Mouse (Mus musculus): ENCODE data around the gene Sh3d19. TPM values are rescaled to one million over a fixed set of nuclear protein-coding genes. Genes with fewer than 3 reads are reported as not detected.

Gene Sh3d19
- polyA plus RNA-seq, 1 experiment from 2014 or later = 11.3 TPM

- ATAC-seq (replicated peaks; ENCODE audit: extremely low read depth, insufficient read depth, low FRiP score) = peak; percentile 96
- Histone ChIP-seq H3K27me3 (ENCODE audit: control insufficient read depth, insufficient read depth, low read length) (no peaks in the 10 kb centered on the region), H3K4me2 (ENCODE audit: low read depth, low read length) (peak within 1 kb of the TSS; percentile 70), H3K9ac (ENCODE audit: low read length) (peak within 1 kb of the TSS; percentile 99), H3K4me1 (ENCODE audit: control insufficient read depth, insufficient read depth, low read length) (peaks cover 13% of the 10 kb centered on the region), H3K9me3 (replicated peaks; ENCODE audit: control insufficient read depth, low read length) (no peaks in the 10 kb centered on the region), H3K27ac (ENCODE audit: low read length) (peak within 1 kb of the TSS; percentile 81), H3K36me3 (ENCODE audit: control insufficient read depth, insufficient read depth) (peaks cover 26% of the 10 kb centered on the region), H3K4me3 (ENCODE audit: low read length) (peak within 1 kb of the TSS; percentile 97)
- WGBS = under 1% methylated on average over 76 of the region's 77 CpGs
These were observed 171.5 kb downstream of the Sh3d19 start, which contains the start of gene Rps3a1 for GRCm38 (mm10) chr3:86142263-86142933. Gene Rps3a1, minus strand, starts transcription at chr3:86142702.

- peak overlapping the region; percentile 30; the same call in 1 of the 2 replicates for H3K9ac ChIP-seq (ENCODE audit: low read length)
- H3K4me1 ChIP-seq (ENCODE audit: control insufficient read depth, insufficient read depth, low read length) = peaks cover 13% of the 10 kb centered on the region
- ATAC-seq (replicated peaks; ENCODE audit: extremely low read depth, insufficient read depth, low FRiP score) = no peak
- no peaks in the 10 kb centered on the region for H3K27me3 ChIP-seq (ENCODE audit: control insufficient read depth, insufficient read depth, low read length)
- H3K27ac ChIP-seq (ENCODE audit: low read length) = no peak overlapping the region
- H3K9me3 ChIP-seq (replicated peaks; ENCODE audit: control insufficient read depth, low read length) = no peaks in the 10 kb centered on the region
- H3K36me3 ChIP-seq (ENCODE audit: control insufficient read depth, insufficient read depth) = peaks cover 21% of the 10 kb centered on the region
- peak overlapping the region; percentile 39 for H3K4me2 ChIP-seq (ENCODE audit: low read depth, low read length)
- peak overlapping the region; percentile 25 for H3K4me3 ChIP-seq (ENCODE audit: low read length)
- 32% methylated on average over 6 of the region's 6 CpGs for WGBS
These were observed 172.0 kb downstream of the Sh3d19 start for GRCm38 (mm10) chr3:86142934-86143317.

GRCm38 (mm10) chr3:86143343-86143742, 172.4 kb downstream of the Sh3d19 start:
- H3K27ac ChIP-seq (ENCODE audit: low read length) = no peak overlapping the region
- peaks cover 13% of the 10 kb centered on the region for H3K4me1 ChIP-seq (ENCODE audit: control insufficient read depth, insufficient read depth, low read length)
- no peak overlapping the region for H3K4me2 ChIP-seq (ENCODE audit: low read depth, low read length)
- no peaks in the 10 kb centered on the region for H3K27me3 ChIP-seq (ENCODE audit: control insufficient read depth, insufficient read depth, low read length)
- ATAC-seq (replicated peaks; ENCODE audit: extremely low read depth, insufficient read depth, low FRiP score) = no peak
- no peak overlapping the region for H3K4me3 ChIP-seq (ENCODE audit: low read length)
- 77% methylated on average over 6 of the region's 6 CpGs for WGBS
- no peak overlapping the region for H3K9ac ChIP-seq (ENCODE audit: low read length)
- no peaks in the 10 kb centered on the region for H3K9me3 ChIP-seq (replicated peaks; ENCODE audit: control insufficient read depth, low read length)
- H3K36me3 ChIP-seq (ENCODE audit: control insufficient read depth, insufficient read depth) = peaks cover 17% of the 10 kb centered on the region

DNA sequence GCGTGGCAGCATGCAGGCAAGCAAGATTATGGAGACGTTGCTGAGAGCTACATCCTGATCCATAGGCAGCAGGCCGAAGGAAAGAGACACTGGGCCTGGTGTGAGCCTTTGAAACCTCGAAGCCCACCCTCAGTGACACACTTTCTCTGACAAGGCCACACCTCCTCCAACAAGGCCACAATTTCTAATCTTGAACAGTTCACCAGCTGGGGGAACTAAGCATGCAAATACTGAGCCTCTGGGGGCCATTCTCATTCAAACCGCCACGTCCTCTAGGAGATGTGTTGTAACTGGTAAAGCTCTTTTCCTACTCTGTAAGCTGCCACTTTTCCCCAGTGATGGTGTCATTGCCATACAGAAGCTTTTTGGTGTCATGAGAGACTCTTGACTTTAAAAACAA, 178.2 kb downstream of the Sh3d19 start:
- H3K27me3 ChIP-seq (ENCODE audit: control insufficient read depth, insufficient read depth, low read length) = no peaks in the 10 kb centered on the region
- H3K4me3 ChIP-seq (ENCODE audit: low read length) = no peak overlapping the region
- WGBS = 71% methylated on average over 6 of the region's 6 CpGs
- H3K4me1 ChIP-seq (ENCODE audit: control insufficient read depth, insufficient read depth, low read length) = no peaks in the 10 kb centered on the region
- no peak for ATAC-seq (replicated peaks; ENCODE audit: extremely low read depth, insufficient read depth, low FRiP score)
- H3K36me3 ChIP-seq (ENCODE audit: control insufficient read depth, insufficient read depth) = no peaks in the 10 kb centered on the region
- H3K27ac ChIP-seq (ENCODE audit: low read length) = no peak overlapping the region
- no peak overlapping the region for H3K4me2 ChIP-seq (ENCODE audit: low read depth, low read length)
- H3K9me3 ChIP-seq (replicated peaks; ENCODE audit: control insufficient read depth, low read length) = no peaks in the 10 kb centered on the region
- H3K9ac ChIP-seq (ENCODE audit: low read length) = no peak overlapping the region

GRCm38 (mm10) chr3:86149521-86149920, 178.6 kb downstream of the Sh3d19 start:
- H3K4me2 ChIP-seq (ENCODE audit: low read depth, low read length) = no peak overlapping the region
- H3K4me3 ChIP-seq (ENCODE audit: low read length) = no peak overlapping the region
- ATAC-seq (replicated peaks; ENCODE audit: extremely low read depth, insufficient read depth, low FRiP score) = no peak
- no peaks in the 10 kb centered on the region for H3K9me3 ChIP-seq (replicated peaks; ENCODE audit: control insufficient read depth, low read length)
- H3K4me1 ChIP-seq (ENCODE audit: control insufficient read depth, insufficient read depth, low read length) = no peaks in the 10 kb centered on the region
- no peak overlapping the region for H3K9ac ChIP-seq (ENCODE audit: low read length)
- H3K27me3 ChIP-seq (ENCODE audit: control insufficient read depth, insufficient read depth, low read length) = no peaks in the 10 kb centered on the region
- WGBS = 77% methylated on average over 9 of the region's 9 CpGs
- H3K36me3 ChIP-seq (ENCODE audit: control insufficient read depth, insufficient read depth) = no peaks in the 10 kb centered on the region
- H3K27ac ChIP-seq (ENCODE audit: low read length) = no peak overlapping the region

DNA sequence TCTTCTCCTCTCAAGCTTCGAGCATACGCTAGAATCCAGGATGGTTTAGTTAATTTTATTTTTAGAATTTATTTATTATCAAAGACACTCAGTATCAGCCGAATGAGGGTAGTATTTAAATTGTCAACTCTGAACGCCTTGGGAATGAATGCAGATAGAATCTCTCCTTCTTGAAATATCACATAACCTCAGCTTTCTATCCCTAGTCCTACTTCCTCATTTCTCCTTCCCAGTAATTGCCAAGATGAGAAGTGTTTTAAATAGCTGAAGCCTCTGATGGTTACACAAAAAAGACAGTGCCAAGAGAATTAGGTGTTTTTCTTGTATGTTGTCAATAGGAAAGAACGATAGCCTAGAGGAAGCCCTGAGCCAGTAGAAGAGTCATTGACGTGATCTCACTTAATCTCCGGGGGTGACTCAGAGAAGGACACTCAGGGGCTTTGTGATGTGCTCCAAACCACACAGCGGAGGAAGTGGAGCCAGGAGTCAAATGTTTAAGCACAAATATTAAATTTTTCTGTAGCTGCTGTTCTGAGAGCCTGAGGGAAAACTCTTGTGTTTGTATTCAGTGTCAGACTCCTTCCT, 198.0 kb downstream of the Sh3d19 start:
- Histone ChIP-seq H3K4me2 (ENCODE audit: low read depth, low read length) (no peak overlapping the region), H3K27ac (ENCODE audit: low read length) (no peak overlapping the region), H3K36me3 (ENCODE audit: control insufficient read depth, insufficient read depth) (no peaks in the 10 kb centered on the region), H3K9me3 (replicated peaks; ENCODE audit: control insufficient read depth, low read length) (no peaks in the 10 kb centered on the region), H3K4me3 (ENCODE audit: low read length) (no peak overlapping the region), H3K9ac (ENCODE audit: low read length) (no peak overlapping the region), H3K4me1 (ENCODE audit: control insufficient read depth, insufficient read depth, low read length) (no peaks in the 10 kb centered on the region), H3K27me3 (ENCODE audit: control insufficient read depth, insufficient read depth, low read length) (no peaks in the 10 kb centered on the region)
- WGBS = 69% methylated on average over 8 of the region's 8 CpGs
- ATAC-seq (replicated peaks; ENCODE audit: extremely low read depth, insufficient read depth, low FRiP score) = no peak

DNA sequence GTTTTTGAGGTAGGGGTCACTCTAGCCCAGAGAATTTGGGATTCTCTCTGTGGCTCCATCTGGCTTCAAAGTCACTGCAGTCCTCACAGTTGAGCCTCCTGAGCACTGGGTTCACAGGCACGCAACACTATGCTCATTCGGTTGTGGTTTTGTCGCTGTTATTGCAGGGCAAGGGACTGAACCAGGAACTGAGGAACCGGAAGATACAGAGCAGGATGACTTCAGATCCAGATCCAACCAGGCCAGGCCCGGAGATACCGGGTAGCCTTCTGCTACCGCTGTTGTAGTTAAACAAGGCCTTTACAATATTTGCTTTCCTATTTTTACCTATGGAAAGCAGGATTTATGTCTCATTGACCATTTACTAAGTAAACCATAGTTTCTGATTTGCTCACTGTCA, 208.8 kb downstream of the Sh3d19 start:
- H3K9me3 ChIP-seq (replicated peaks; ENCODE audit: control insufficient read depth, low read length) = no peaks in the 10 kb centered on the region
- H3K4me1 ChIP-seq (ENCODE audit: control insufficient read depth, insufficient read depth, low read length) = no peaks in the 10 kb centered on the region
- H3K27me3 ChIP-seq (ENCODE audit: control insufficient read depth, insufficient read depth, low read length) = no peaks in the 10 kb centered on the region
- H3K4me3 ChIP-seq (ENCODE audit: low read length) = no peak overlapping the region
- H3K27ac ChIP-seq (ENCODE audit: low read length) = no peak overlapping the region
- WGBS = 84% methylated on average over 7 of the region's 7 CpGs
- H3K4me2 ChIP-seq (ENCODE audit: low read depth, low read length) = no peak overlapping the region
- no peak for ATAC-seq (replicated peaks; ENCODE audit: extremely low read depth, insufficient read depth, low FRiP score)
- no peak overlapping the region for H3K9ac ChIP-seq (ENCODE audit: low read length)
- H3K36me3 ChIP-seq (ENCODE audit: control insufficient read depth, insufficient read depth) = no peaks in the 10 kb centered on the region

Other genes with a start within 250 kb of the Sh3d19 start
- 10.0 and 10.2 TPM in 2 replicates for gene Fam160a1, start 153.8 kb upstream of the Sh3d19 start, polyA plus RNA-seq (2015; fragmentation: Nextera tagmentation; extraction: Ambion mirVana)
- gene Glt28d2, start 83.6 kb upstream of the Sh3d19 start, polyA plus RNA-seq (2015; fragmentation: Nextera tagmentation; extraction: Ambion mirVana) = 2.8 and 2.9 TPM in 2 replicates
- gene Gm37240, start 83.6 kb upstream of the Sh3d19 start, polyA plus RNA-seq (2015; fragmentation: Nextera tagmentation; extraction: Ambion mirVana) = 18.4 and 19.3 TPM in 2 replicates
- gene Prss48, start 31.4 kb downstream of the Sh3d19 start, polyA plus RNA-seq (2015; fragmentation: Nextera tagmentation; extraction: Ambion mirVana) = not detected in 2 replicates
- 708 and 795 TPM in 2 replicates for gene Rps3a1, start 171.6 kb downstream of the Sh3d19 start, polyA plus RNA-seq (2015; fragmentation: Nextera tagmentation; extraction: Ambion mirVana)

Measured in heart, embryonic 16.5 days (tissue).